Mouse (Mus musculus) liver, postnatal 0 days (tissue): ENCODE results near the gene Cic.

Experiments
- CTCF ChIP-seq: sonication (generic); IDR thresholded peaks from 2 replicates; pipeline ENCODE4 v1.5.1; 2016; ENCODE audit warnings: antibody characterized with exemption, low read depth
- EP300 ChIP-seq: IDR thresholded peaks from 2 replicates; pipeline ENCODE4 v1.6.1; 2016; ENCODE audit warnings: antibody characterized with exemption, low read depth, mild to moderate bottlenecking

DNA sequence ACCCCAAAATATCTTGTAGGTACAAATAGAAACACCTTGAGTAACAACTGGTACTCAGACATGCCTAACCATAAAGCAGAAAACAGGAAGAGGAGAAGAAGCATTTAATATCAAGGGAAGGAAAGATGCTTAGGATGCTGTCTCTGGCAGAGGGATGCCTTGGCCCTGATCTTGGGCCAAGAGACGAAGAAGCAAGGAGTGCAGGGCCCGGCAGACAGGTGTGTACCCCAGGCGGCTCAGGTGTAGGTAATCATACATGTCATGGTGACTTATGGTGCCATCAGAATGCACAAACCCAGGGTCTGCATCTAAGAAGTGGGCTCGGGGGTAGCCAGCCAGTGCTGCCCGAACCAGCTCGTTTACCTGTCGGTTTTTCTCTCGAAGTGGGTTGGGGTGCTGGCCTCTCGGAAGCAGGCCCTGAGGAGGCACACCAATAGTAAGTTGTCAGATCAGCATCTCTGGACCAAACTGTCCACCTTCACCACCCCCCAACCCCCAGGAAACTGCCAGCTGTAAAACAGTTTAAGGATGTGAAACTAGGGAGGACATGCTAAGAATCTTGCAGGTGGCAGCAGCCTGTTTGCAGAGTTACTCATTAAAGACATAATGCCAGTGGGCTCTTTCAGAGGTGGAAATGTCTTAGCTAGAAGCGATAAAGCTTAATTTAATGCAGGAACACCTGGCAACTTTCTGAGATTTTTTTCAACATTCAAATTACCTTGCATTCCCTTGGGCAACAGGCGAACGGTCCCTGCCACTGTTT is 27.6 kb downstream of the Cic start:
- TF ChIP-seq EP300 (no peak), CTCF (no peak)
